8 mouse cellular contexts compared by ENCODE assay signal in genomic region chr17:79354444-79355270, GRCm38 (mm10). TPM values are rescaled to one million over a fixed set of nuclear protein-coding genes. Genes with fewer than 3 reads are reported as not detected.
DNase-seq lines count a peak whose midpoint lies in the region; ATAC-seq and TF ChIP-seq lines count a peak whose summit lies in the region.

Cdc42ep3 (minus strand) TSS chr17:79355091.

- no peaks in the 10 kb centered on the region for H3K9me3 ChIP-seq in heart, embryonic 11.5 days (replicated peaks; ENCODE audit: control insufficient read depth, low read length)
- no peaks in the 10 kb centered on the region for H3K9me3 ChIP-seq in kidney, embryonic 15.5 days (replicated peaks)
- H3K9me3 ChIP-seq in liver, embryonic 13.5 days (replicated peaks) = no peaks in the 10 kb centered on the region

- peak; percentile 44 for ATAC-seq in erythroblast, adult 5-6 weeks (replicated peaks; ENCODE audit: low FRiP score, poor library complexity, severe bottlenecking)
- ATAC-seq in heart, embryonic 11.5 days (replicated peaks; ENCODE audit: insufficient number of reproducible peaks, low FRiP score, low TSS enrichment) = peak; percentile 89
- peak; percentile 95 for ATAC-seq in kidney, embryonic 15.5 days (replicated peaks; ENCODE audit: low FRiP score)
- peak; percentile 75 for ATAC-seq in liver, embryonic 13.5 days (ENCODE audit: low read depth)

- H3K27me3 ChIP-seq in C2C12 (ENCODE audit: control insufficient read depth, insufficient read depth, insufficient read length) = no peaks in the 10 kb centered on the region
- H3K27me3 ChIP-seq in heart, embryonic 11.5 days (ENCODE audit: control insufficient read depth, insufficient read depth, low read length) = no peaks in the 10 kb centered on the region
- H3K27me3 ChIP-seq in kidney, embryonic 15.5 days = peaks cover 43% of the 10 kb centered on the region
- H3K27me3 ChIP-seq in liver, embryonic 13.5 days = no peaks in the 10 kb centered on the region; the same call in 1 of the 2 replicates
- 0 out of 2 replicates have a peak, but pooled peaks cover 2% of the 10 kb centered on the region for H3K27me3 ChIP-seq in splenic B cell, adult 2 months (ENCODE audit: control insufficient read depth, insufficient read depth, low read length, poor library complexity, severe bottlenecking)

- peak within 1 kb of the TSS; percentile 74 for H3K27ac ChIP-seq in heart, embryonic 11.5 days (ENCODE audit: low read depth, low read length)
- peak within 1 kb of the TSS; percentile 71 for H3K27ac ChIP-seq in kidney, embryonic 15.5 days
- H3K27ac ChIP-seq in liver, embryonic 13.5 days = peak within 1 kb of the TSS; percentile 94

- peak within 1 kb of the TSS; percentile 68 for H3K4me3 ChIP-seq in C2C12 (ENCODE audit: insufficient read depth, poor library complexity, severe bottlenecking)
- peak within 1 kb of the TSS; percentile 81 for H3K4me3 ChIP-seq in heart, embryonic 11.5 days (ENCODE audit: low read depth, low read length)
- peak within 1 kb of the TSS; percentile 70 for H3K4me3 ChIP-seq in kidney, embryonic 15.5 days (replicated peaks)
- H3K4me3 ChIP-seq in liver, embryonic 13.5 days (replicated peaks) = peak within 1 kb of the TSS; percentile 84

- peaks cover 48% of the 10 kb centered on the region for H3K79me2 ChIP-seq in C2C12 (ENCODE audit: control insufficient read depth, insufficient read depth)

- H3K36me3 ChIP-seq in C2C12 (ENCODE audit: control insufficient read depth, insufficient read depth) = peaks cover 6% of the 10 kb centered on the region
- no peaks in the 10 kb centered on the region for H3K36me3 ChIP-seq in heart, embryonic 11.5 days (ENCODE audit: control insufficient read depth, insufficient read depth, low read length)
- no peaks in the 10 kb centered on the region for H3K36me3 ChIP-seq in kidney, embryonic 15.5 days
- peaks cover 18% of the 10 kb centered on the region for H3K36me3 ChIP-seq in liver, embryonic 13.5 days
- H3K36me3 ChIP-seq in splenic B cell, adult 2 months (ENCODE audit: control insufficient read depth, insufficient read depth, low read length, poor library complexity, severe bottlenecking) = no peaks in the 10 kb centered on the region

- peak within 1 kb of the TSS; percentile 85 for H3ac ChIP-seq in C2C12 (ENCODE audit: control insufficient read depth, insufficient read length, low read depth)

- under 1% methylated on average over 66 of the region's 74 CpGs for WGBS in heart, embryonic 11.5 days (ENCODE audit: insufficient replicate concordance)
- under 1% methylated on average over 52 of the region's 74 CpGs for WGBS in kidney, embryonic 15.5 days
- under 1% methylated on average over 67 of the region's 74 CpGs for WGBS in liver, embryonic 13.5 days (ENCODE audit: insufficient replicate concordance)

- H3K79me3 ChIP-seq in C2C12 (ENCODE audit: low read depth) = peaks cover 40% of the 10 kb centered on the region

- peak; percentile 86 for DNase-seq in brain, adult 2 months (ENCODE audit: low read depth, low spot score)
- DNase-seq in liver, embryonic 13.5 days = peak; percentile 75
- DNase-seq in natural killer cell, adult 2 months (ENCODE audit: low spot score in 2 of 2) = peak; percentile 63 to 66
- DNase-seq in splenic B cell, adult 2 months (ENCODE audit: low read depth, low spot score) = peak; percentile 72

- H3K9ac ChIP-seq in heart, embryonic 11.5 days (ENCODE audit: low read depth, low read length) = peak within 1 kb of the TSS; percentile 88
- peak within 1 kb of the TSS; percentile 58 for H3K9ac ChIP-seq in kidney, embryonic 15.5 days
- peak within 1 kb of the TSS; percentile 96 for H3K9ac ChIP-seq in liver, embryonic 13.5 days

- no peak for TF ChIP-seq CTCF in C2C12 (IDR thresholded peaks at IDR 0.05; ENCODE audit: control insufficient read depth, insufficient read depth, insufficient read length)

- peak within 1 kb of the TSS; percentile 100 for H3K4me2 ChIP-seq in heart, embryonic 11.5 days
- peak within 1 kb of the TSS; percentile 100 for H3K4me2 ChIP-seq in kidney, embryonic 15.5 days
- peak within 1 kb of the TSS; percentile 100 for H3K4me2 ChIP-seq in liver, embryonic 13.5 days

- peaks cover 20% of the 10 kb centered on the region for H3K4me1 ChIP-seq in heart, embryonic 11.5 days (ENCODE audit: control insufficient read depth, insufficient read depth, low read length)
- H3K4me1 ChIP-seq in kidney, embryonic 15.5 days = peaks cover 45% of the 10 kb centered on the region
- peaks cover 61% of the 10 kb centered on the region for H3K4me1 ChIP-seq in liver, embryonic 13.5 days (replicated peaks)

TF ChIP-seq in C2C12, 6 proteins besides CTCF, POLR2A, EP300 and RAD21:
- TF ChIP-seq CEBPB (IDR thresholded peaks at IDR 0.05; ENCODE audit: low read depth) = no peak
- no peak for TF ChIP-seq USF1 (IDR thresholded peaks at IDR 0.05; ENCODE audit: low read depth)
- TF ChIP-seq MYOG (IDR thresholded peaks at IDR 0.05; ENCODE audit: control insufficient read depth, extremely low read depth, insufficient read length) = no peak
- no peak for TF ChIP-seq FOSL1 (IDR thresholded peaks at IDR 0.05; ENCODE audit: insufficient read depth, low read length, poor library complexity, severe bottlenecking)
- TF ChIP-seq MAX (IDR thresholded peaks at IDR 0.05) = no peak
- TF ChIP-seq MYOD1 (IDR thresholded peaks at IDR 0.05; ENCODE audit: control insufficient read depth, insufficient read length, low read depth) = no peak
TF ChIP-seq in C2C12: peak in this region for 0.

RNA-seq across cellular contexts. Expression of gene Cdc42ep3, which starts in this region (rescaled TPM):
- 32.5 TPM for polyA plus RNA-seq in C2C12 (2012; fragmentation: generic; extraction: Trizol)
- total RNA-seq in erythroblast, adult 5-6 weeks (2015; ENCODE audit: low replicate concordance) = 23.6 and 33.4 TPM in 2 replicates
- 26.3 and 28.0 TPM in 2 replicates for total RNA-seq in erythroblast, adult 5-6 weeks (2017; ENCODE audit: low replicate concordance)
- 35.0 and 36.0 TPM in 2 replicates for polyA plus RNA-seq in heart, embryonic 11.5 days (2014; fragmentation: Nextera tagmentation; extraction: Ambion mirVana)
- 47.9 and 50.9 TPM in 2 replicates for polyA plus RNA-seq in kidney, embryonic 15.5 days (2015; fragmentation: Nextera tagmentation; extraction: Ambion mirVana)
- 58.4 and 76.9 TPM in 2 replicates for polyA plus RNA-seq in liver, embryonic 13.5 days (2015; fragmentation: Nextera tagmentation; extraction: Ambion mirVana)

Comparison
In these comparisons a context has a peak if more than half of its experiments do, and no peak if none do; other contexts are left out.
1. Peak in every context shown above with its lines: DNase-seq, ATAC-seq, H3K4me3 ChIP-seq and H3K27ac ChIP-seq.
2. ATAC-seq: peak in every context shown above with its lines; median percentile 95 in kidney, embryonic 15.5 days; 89 in heart, embryonic 11.5 days; 75 in liver, embryonic 13.5 days; 44 in erythroblast, adult 5-6 weeks.